Mouse (Mus musculus) NIH3T3 (cell line): ENCODE measurements at regions not wholly inside any gene's neighbourhood (a gene's known extent, or its start where the extent isn't known, plus 50 kb on each side); places are given as distances from the start of the nearest gene placed in this dataset.

Experiments
- DNase-seq: peaks from one replicate; pipeline ENCODE4 v3.0.0-alpha.2; 2012; ENCODE audit warnings: low read depth

- peak; percentile 62 for DNase-seq
Measured at GRCm38 (mm10) chr10:38269136-38269535, 552.4 kb downstream of the Rfpl4b start.

- no peak for DNase-seq
Measured at GRCm38 (mm10) chr10:38265564-38265963, 556.0 kb downstream of the Rfpl4b start.

- DNase-seq: peak; percentile 45
Measured at GRCm38 (mm10) chr10:38246821-38247220, 574.8 kb downstream of the Rfpl4b start.
